Mouse (Mus musculus): ENCODE measurements around the gene Nav2. TPM values are rescaled to one million over a fixed set of nuclear protein-coding genes. Genes with fewer than 3 reads are reported as not detected.

Gene Nav2
- polyA plus RNA-seq, 1 experiment from 2014 or later: 22.5 TPM

- no peak overlapping the region for H3K4me2 ChIP-seq (ENCODE audit: low read length)
- H3K4me3 ChIP-seq (replicated peaks; ENCODE audit: low read depth, low read length): no peak overlapping the region
- H3K36me3 ChIP-seq (ENCODE audit: control insufficient read depth, insufficient read depth, low read length): no peaks in the 10 kb centered on the region
- peaks cover 3% of the 10 kb centered on the region; the same call in 1 of the 2 replicates for H3K4me1 ChIP-seq (ENCODE audit: control insufficient read depth, insufficient read depth, low read length)
- no peaks in the 10 kb centered on the region for H3K9me3 ChIP-seq (ENCODE audit: control insufficient read depth, low read length)
- no peaks in the 10 kb centered on the region for H3K27me3 ChIP-seq (ENCODE audit: control insufficient read depth, insufficient read depth, low read length)
- 82% methylated on average over 2 of the region's 2 CpGs for WGBS
- no peak overlapping the region for H3K9ac ChIP-seq (replicated peaks; ENCODE audit: low read length)
- ATAC-seq (ENCODE audit: low FRiP score, low TSS enrichment) (no peak), DNase-seq (no peak)
- H3K27ac ChIP-seq (replicated peaks; ENCODE audit: low read depth, low read length): no peak overlapping the region
Observed at GRCm38 (mm10) chr7:48932138-48932537, 23.6 kb downstream of the Nav2 start.

GRCm38 (mm10) chr7:48934816-48935215 lies 26.3 kb downstream of the Nav2 start:
- Histone ChIP-seq H3K4me2 (ENCODE audit: low read length) (no peak overlapping the region), H3K4me3 (replicated peaks; ENCODE audit: low read depth, low read length) (no peak overlapping the region), H3K9me3 (ENCODE audit: control insufficient read depth, low read length) (no peaks in the 10 kb centered on the region), H3K27ac (replicated peaks; ENCODE audit: low read depth, low read length) (no peak overlapping the region), H3K9ac (replicated peaks; ENCODE audit: low read length) (no peak overlapping the region), H3K4me1 (ENCODE audit: control insufficient read depth, insufficient read depth, low read length) (peaks cover 3% of the 10 kb centered on the region; the same call in 1 of the 2 replicates), H3K27me3 (ENCODE audit: control insufficient read depth, insufficient read depth, low read length) (no peaks in the 10 kb centered on the region), H3K36me3 (ENCODE audit: control insufficient read depth, insufficient read depth, low read length) (no peaks in the 10 kb centered on the region)
- ATAC-seq (ENCODE audit: low FRiP score, low TSS enrichment) (no peak), DNase-seq (no peak)
- 86% methylated on average over 2 of the region's 2 CpGs for WGBS

- Histone ChIP-seq H3K27me3 (ENCODE audit: control insufficient read depth, insufficient read depth, low read length) (no peaks in the 10 kb centered on the region), H3K4me1 (ENCODE audit: control insufficient read depth, insufficient read depth, low read length) (no peaks in the 10 kb centered on the region), H3K36me3 (ENCODE audit: control insufficient read depth, insufficient read depth, low read length) (no peaks in the 10 kb centered on the region), H3K9me3 (ENCODE audit: control insufficient read depth, low read length) (no peaks in the 10 kb centered on the region), H3K4me2 (ENCODE audit: low read length) (no peak overlapping the region), H3K27ac (replicated peaks; ENCODE audit: low read depth, low read length) (no peak overlapping the region), H3K4me3 (replicated peaks; ENCODE audit: low read depth, low read length) (no peak overlapping the region), H3K9ac (replicated peaks; ENCODE audit: low read length) (no peak overlapping the region)
- ATAC-seq (ENCODE audit: low FRiP score, low TSS enrichment) (no peak), DNase-seq (no peak)
- WGBS: 86% methylated on average over 11 of the region's 11 CpGs
Observed at GRCm38 (mm10) chr7:48937562-48937961, 29.0 kb downstream of the Nav2 start.

- H3K36me3 ChIP-seq (ENCODE audit: control insufficient read depth, insufficient read depth, low read length): no peaks in the 10 kb centered on the region
- H3K4me2 ChIP-seq (ENCODE audit: low read length): no peak overlapping the region
- no peaks in the 10 kb centered on the region for H3K27me3 ChIP-seq (ENCODE audit: control insufficient read depth, insufficient read depth, low read length)
- WGBS: 34% methylated on average over 4 of the region's 4 CpGs
- no peaks in the 10 kb centered on the region for H3K9me3 ChIP-seq (ENCODE audit: control insufficient read depth, low read length)
- no peak overlapping the region for H3K9ac ChIP-seq (replicated peaks; ENCODE audit: low read length)
- no peaks in the 10 kb centered on the region for H3K4me1 ChIP-seq (ENCODE audit: control insufficient read depth, insufficient read depth, low read length)
- no peak for DNase-seq
- H3K4me3 ChIP-seq (replicated peaks; ENCODE audit: low read depth, low read length): no peak overlapping the region
- no peak for ATAC-seq (ENCODE audit: low FRiP score, low TSS enrichment)
- H3K27ac ChIP-seq (replicated peaks; ENCODE audit: low read depth, low read length): no peak overlapping the region
Observed at GRCm38 (mm10) chr7:48938190-48938589, 29.7 kb downstream of the Nav2 start.

GRCm38 (mm10) chr7:48948381-48949108 lies 40.0 kb downstream of the Nav2 start:
- 75% methylated on average over 4 of the region's 4 CpGs for WGBS

GRCm38 (mm10) chr7:48954501-48954900 lies 46.0 kb downstream of the Nav2 start:
- WGBS: 87% methylated on average over 5 of the region's 5 CpGs
- Histone ChIP-seq H3K9me3 (ENCODE audit: control insufficient read depth, low read length) (no peaks in the 10 kb centered on the region), H3K36me3 (ENCODE audit: control insufficient read depth, insufficient read depth, low read length) (no peaks in the 10 kb centered on the region), H3K4me1 (ENCODE audit: control insufficient read depth, insufficient read depth, low read length) (0 out of 2 replicates have a peak, but pooled peaks cover 2% of the 10 kb centered on the region), H3K27me3 (ENCODE audit: control insufficient read depth, insufficient read depth, low read length) (peaks cover 12% of the 10 kb centered on the region), H3K4me2 (ENCODE audit: low read length) (no peak overlapping the region), H3K9ac (replicated peaks; ENCODE audit: low read length) (no peak overlapping the region), H3K27ac (replicated peaks; ENCODE audit: low read depth, low read length) (no peak overlapping the region), H3K4me3 (replicated peaks; ENCODE audit: low read depth, low read length) (no peak overlapping the region)
- DNase-seq (no peak), ATAC-seq (ENCODE audit: low FRiP score, low TSS enrichment) (no peak)

More at GRCm38 (mm10) chr7:48948381-48949108, 40.0 kb downstream of the Nav2 start:
- no peak overlapping the region for H3K4me2 ChIP-seq (ENCODE audit: low read length)
- H3K27ac ChIP-seq (replicated peaks; ENCODE audit: low read depth, low read length): no peak overlapping the region
- no peaks in the 10 kb centered on the region for H3K27me3 ChIP-seq (ENCODE audit: control insufficient read depth, insufficient read depth, low read length)
- no peaks in the 10 kb centered on the region for H3K36me3 ChIP-seq (ENCODE audit: control insufficient read depth, insufficient read depth, low read length)
- no peaks in the 10 kb centered on the region for H3K9me3 ChIP-seq (ENCODE audit: control insufficient read depth, low read length)
- peaks cover 6% of the 10 kb centered on the region; the same call in 1 of the 2 replicates for H3K4me1 ChIP-seq (ENCODE audit: control insufficient read depth, insufficient read depth, low read length)
- no peak overlapping the region for H3K4me3 ChIP-seq (replicated peaks; ENCODE audit: low read depth, low read length)
- ATAC-seq (ENCODE audit: low FRiP score, low TSS enrichment) (no peak), DNase-seq (no peak)
- no peak overlapping the region for H3K9ac ChIP-seq (replicated peaks; ENCODE audit: low read length)

GRCm38 (mm10) chr7:48958528-48959315 lies 50.2 kb downstream of the Nav2 start:
- Histone ChIP-seq H3K27ac (replicated peaks; ENCODE audit: low read depth, low read length) (peak overlapping the region; percentile 79), H3K4me1 (ENCODE audit: control insufficient read depth, insufficient read depth, low read length) (peaks cover 40% of the 10 kb centered on the region), H3K4me3 (replicated peaks; ENCODE audit: low read depth, low read length) (peak overlapping the region; percentile 69), H3K4me2 (ENCODE audit: low read length) (peak overlapping the region; percentile 90), H3K9ac (replicated peaks; ENCODE audit: low read length) (peak overlapping the region; percentile 72), H3K36me3 (ENCODE audit: control insufficient read depth, insufficient read depth, low read length) (no peaks in the 10 kb centered on the region), H3K27me3 (ENCODE audit: control insufficient read depth, insufficient read depth, low read length) (peaks cover 12% of the 10 kb centered on the region), H3K9me3 (ENCODE audit: control insufficient read depth, low read length) (no peaks in the 10 kb centered on the region)
- ATAC-seq (ENCODE audit: low FRiP score, low TSS enrichment) (peak; percentile 94), DNase-seq (peak; percentile 95)
- 2% methylated on average over 32 of the region's 32 CpGs for WGBS

- H3K27ac ChIP-seq (replicated peaks; ENCODE audit: low read depth, low read length): peak overlapping the region; percentile 79
- ATAC-seq (ENCODE audit: low FRiP score, low TSS enrichment) (peak; percentile 42), DNase-seq (peak; percentile 68)
- peak overlapping the region; percentile 72 for H3K9ac ChIP-seq (replicated peaks; ENCODE audit: low read length)
- peak overlapping the region; percentile 69 for H3K4me3 ChIP-seq (replicated peaks; ENCODE audit: low read depth, low read length)
- peaks cover 12% of the 10 kb centered on the region for H3K27me3 ChIP-seq (ENCODE audit: control insufficient read depth, insufficient read depth, low read length)
- H3K4me2 ChIP-seq (ENCODE audit: low read length): peak overlapping the region; percentile 90
- H3K36me3 ChIP-seq (ENCODE audit: control insufficient read depth, insufficient read depth, low read length): no peaks in the 10 kb centered on the region
- 3% methylated on average over 13 of the region's 13 CpGs for WGBS
- H3K9me3 ChIP-seq (ENCODE audit: control insufficient read depth, low read length): no peaks in the 10 kb centered on the region
- peaks cover 45% of the 10 kb centered on the region for H3K4me1 ChIP-seq (ENCODE audit: control insufficient read depth, insufficient read depth, low read length)
Observed at GRCm38 (mm10) chr7:48959316-48959661, 50.8 kb downstream of the Nav2 start.
